Mouse (Mus musculus) lung, adult 18-20 months (tissue): Measurements from ENCODE around the gene Ppm1h.

Experiments
- DNase-seq, 2 experiments: peaks; one replicate each; pipeline ENCODE4 v3.0.0; 2022; ENCODE audit warnings: mixed read lengths in 2 of 2

The Ppm1h gene

GRCm38 (mm10) chr10:122705457-122705856 is 26.9 kb downstream of the Ppm1h start:
- no peak for DNase-seq

- DNase-seq: no peak
Observed at GRCm38 (mm10) chr10:122711381-122711811, 32.8 kb downstream of the Ppm1h start.

GRCm38 (mm10) chr10:122712307-122712706 is 33.7 kb downstream of the Ppm1h start:
- no peak for DNase-seq

- no peak for DNase-seq
Observed at GRCm38 (mm10) chr10:122715856-122716255, 37.3 kb downstream of the Ppm1h start.

GRCm38 (mm10) chr10:122716286-122716685 is 37.7 kb downstream of the Ppm1h start:
- no peak for DNase-seq

GRCm38 (mm10) chr10:122716739-122717474 is 38.3 kb downstream of the Ppm1h start:
- DNase-seq: no peak

GRCm38 (mm10) chr10:122717754-122718415 is 39.3 kb downstream of the Ppm1h start:
- DNase-seq: no peak

GRCm38 (mm10) chr10:122718951-122719350 is 40.4 kb downstream of the Ppm1h start:
- DNase-seq: no peak

- no peak for DNase-seq
Observed at GRCm38 (mm10) chr10:122722111-122722510, 43.5 kb downstream of the Ppm1h start.

- DNase-seq: no peak
Observed at GRCm38 (mm10) chr10:122724692-122725091, 46.1 kb downstream of the Ppm1h start.

GRCm38 (mm10) chr10:122727228-122727627 is 48.7 kb downstream of the Ppm1h start:
- no peak for DNase-seq

GRCm38 (mm10) chr10:122728172-122728571 is 49.6 kb downstream of the Ppm1h start:
- DNase-seq: no peak

GRCm38 (mm10) chr10:122732146-122732545 is 53.6 kb downstream of the Ppm1h start:
- DNase-seq: no peak

- DNase-seq: no peak
Observed at GRCm38 (mm10) chr10:122734521-122734920, 56.0 kb downstream of the Ppm1h start.

GRCm38 (mm10) chr10:122735284-122735784 is 56.8 kb downstream of the Ppm1h start:
- DNase-seq: no peak

- DNase-seq: no peak
Observed at GRCm38 (mm10) chr10:122736835-122737234, 58.3 kb downstream of the Ppm1h start.

GRCm38 (mm10) chr10:122738526-122738925 is 60.0 kb downstream of the Ppm1h start:
- DNase-seq: no peak

GRCm38 (mm10) chr10:122739037-122739436 is 60.5 kb downstream of the Ppm1h start:
- no peak for DNase-seq

GRCm38 (mm10) chr10:122740117-122740516 is 61.6 kb downstream of the Ppm1h start:
- no peak for DNase-seq

GRCm38 (mm10) chr10:122741191-122741590 is 62.6 kb downstream of the Ppm1h start:
- no peak for DNase-seq

- DNase-seq: no peak
Observed at GRCm38 (mm10) chr10:122742136-122742535, 63.6 kb downstream of the Ppm1h start.

- DNase-seq: peak in 1 of 2 experiments; percentile 32
Observed at GRCm38 (mm10) chr10:122743361-122743760, 64.8 kb downstream of the Ppm1h start.

GRCm38 (mm10) chr10:122744970-122745369 is 66.4 kb downstream of the Ppm1h start:
- no peak for DNase-seq

GRCm38 (mm10) chr10:122746211-122746610 is 67.6 kb downstream of the Ppm1h start:
- DNase-seq: no peak
